Mouse (Mus musculus) brain, embryonic 18.5 days (tissue): ENCODE results near the gene Gm21497.
"Not testable (repeated sequence)": the region's sequence is repeated elsewhere in the genome, so short reads cannot be mapped to it uniquely, and the experiment has no call there.

ENCODE experiments used
- DNase-seq: peaks from one replicate; pipeline ENCODE4 v3.0.0-alpha.2; 2012; ENCODE audit warnings: low read depth, low spot score

Gene Gm21497

DNA sequence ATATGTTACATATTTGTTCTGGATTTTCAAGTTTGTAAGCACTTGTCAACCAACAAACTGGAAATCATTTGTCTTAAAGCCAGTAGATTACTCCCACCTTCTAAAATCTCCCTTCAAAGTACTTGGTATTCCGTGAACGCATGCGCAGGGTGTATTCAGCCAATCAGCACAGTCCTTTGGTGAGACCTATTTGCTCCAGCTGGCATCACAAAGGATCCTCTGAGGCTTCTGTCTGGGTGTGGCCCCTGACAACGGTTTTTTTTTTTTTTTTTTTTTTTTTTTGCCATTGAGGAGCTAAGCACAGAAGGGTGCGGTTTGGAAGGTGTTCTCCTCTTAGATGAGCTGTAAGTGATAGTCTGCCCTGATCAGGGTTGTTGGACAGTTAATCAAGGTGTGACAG, at the start of gene Gm21497:
Gene Gm21497 (plus strand): TSS at position 301 of the 400 bp plus-strand sequence.
- not testable (repeated sequence) for DNase-seq
